Mouse (Mus musculus) kidney, postnatal 36 days (tissue): ENCODE measurements around the gene Stat5a.

Source experiments
- DNase-seq, 2 experiments: peaks; one replicate each; pipeline ENCODE4 v3.0.0; 2021 to 2022; ENCODE audit warnings: mixed read lengths in 2 of 2

Stat5a gene

GRCm38 (mm10) chr11:100836923-100837702 is 22.0 kb upstream of the Stat5a start:
- no peak for DNase-seq

DNA sequence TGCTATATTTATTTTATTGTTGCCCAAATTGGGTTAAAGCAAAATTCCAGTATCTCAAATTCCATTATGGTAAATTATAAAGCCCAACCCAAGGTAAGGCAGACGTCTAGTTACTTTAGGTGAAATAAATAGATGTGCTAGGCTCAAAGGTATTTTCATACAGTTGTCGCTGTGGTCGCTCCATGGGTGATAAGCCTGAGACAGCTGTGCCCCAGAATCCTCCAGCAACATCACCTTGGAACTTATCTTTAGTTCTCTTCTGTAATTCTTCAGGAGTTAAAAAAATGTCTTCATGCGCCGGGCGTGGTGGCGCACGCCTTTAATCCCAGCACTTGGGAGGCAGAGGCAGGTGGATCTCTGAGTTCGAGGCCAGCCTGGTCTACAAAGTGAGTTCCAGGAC is 20.3 kb upstream of the Stat5a start:
- DNase-seq: no peak

DNA sequence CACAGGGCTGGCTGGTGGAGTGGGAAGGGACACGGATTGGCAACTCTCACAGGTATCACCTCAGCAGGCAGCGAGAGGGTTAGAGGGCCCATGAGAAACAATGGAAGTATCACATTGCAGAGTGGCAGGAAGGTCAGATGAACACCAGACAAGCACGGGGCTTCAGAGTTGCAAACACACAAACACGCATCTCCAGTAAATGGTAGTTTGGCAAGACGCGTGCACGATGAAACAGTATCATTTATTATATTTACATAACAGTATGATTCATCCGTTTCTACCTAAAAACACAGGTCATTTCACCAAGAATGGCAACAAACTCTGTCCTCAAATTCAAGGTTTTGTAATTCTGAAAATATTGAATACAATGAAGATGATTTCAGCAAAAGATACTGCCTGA is 19.6 kb upstream of the Stat5a start:
- no peak for DNase-seq

GRCm38 (mm10) chr11:100840866-100841265 is 18.3 kb upstream of the Stat5a start:
- no peak for DNase-seq

DNA sequence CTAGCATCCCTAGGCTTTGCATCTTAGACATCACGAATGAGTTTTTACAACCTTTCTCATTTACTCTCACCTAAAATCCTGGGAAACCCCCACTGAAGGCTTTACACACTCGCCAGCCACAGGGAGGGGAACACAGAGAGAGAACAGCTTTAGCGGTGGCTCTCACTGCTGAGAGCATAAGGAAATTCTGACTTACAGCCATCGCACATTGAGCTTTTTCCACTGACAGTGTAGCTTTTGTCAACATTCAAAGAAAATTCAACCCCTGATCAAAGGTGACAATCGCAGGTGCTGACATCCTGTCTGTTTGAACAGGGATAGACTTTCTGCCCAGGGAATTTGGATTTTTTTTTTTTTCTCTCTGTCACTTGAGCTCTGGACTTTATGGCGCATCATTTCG is 17.1 kb upstream of the Stat5a start:
- no peak for DNase-seq

GRCm38 (mm10) chr11:100843070-100843669 is 16.0 kb upstream of the Stat5a start:
- no peak for DNase-seq

GRCm38 (mm10) chr11:100844121-100844520 is 15.0 kb upstream of the Stat5a start:
- DNase-seq: no peak

DNA sequence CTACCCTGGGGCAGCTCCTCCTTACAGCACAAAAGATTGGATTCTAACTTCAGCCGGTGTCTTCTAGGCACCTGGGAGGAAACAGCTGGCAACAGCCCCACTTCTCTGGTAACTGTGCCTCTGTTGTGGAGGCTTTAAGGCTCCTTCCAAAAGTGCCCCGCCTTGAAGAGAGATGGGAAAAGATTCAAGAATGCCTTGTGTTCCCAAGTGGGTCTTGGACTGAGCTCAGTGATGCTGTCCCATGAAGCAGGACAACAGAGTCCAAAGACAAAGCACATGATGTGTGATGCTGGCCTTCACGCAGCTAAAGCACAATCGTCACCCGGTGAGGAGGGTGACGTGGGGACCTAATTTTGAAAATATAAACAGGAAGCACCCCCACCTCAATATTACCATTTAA is 13.4 kb upstream of the Stat5a start:
- no peak for DNase-seq

GRCm38 (mm10) chr11:100847572-100847971 is 11.6 kb upstream of the Stat5a start:
- no peak for DNase-seq

DNA sequence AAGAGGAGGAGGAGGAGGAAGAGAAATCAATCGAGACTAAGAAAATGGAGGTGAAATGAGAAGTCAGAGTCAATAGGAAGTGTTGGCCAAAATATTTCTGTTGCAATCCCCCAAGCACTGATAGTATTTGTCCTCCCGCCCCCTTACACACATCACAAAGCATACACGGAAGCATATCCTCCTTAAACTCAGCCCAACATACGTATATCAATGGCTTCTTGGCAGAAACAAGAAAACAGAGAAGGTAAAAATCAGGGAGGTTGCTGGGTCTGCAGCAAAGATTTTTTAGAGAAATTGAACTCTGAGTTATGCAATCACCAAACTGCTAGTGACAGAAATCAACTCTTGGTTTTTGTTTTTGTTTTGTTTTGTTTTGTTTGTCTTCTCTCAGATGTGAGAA is 11.1 kb upstream of the Stat5a start:
- no peak for DNase-seq

DNA sequence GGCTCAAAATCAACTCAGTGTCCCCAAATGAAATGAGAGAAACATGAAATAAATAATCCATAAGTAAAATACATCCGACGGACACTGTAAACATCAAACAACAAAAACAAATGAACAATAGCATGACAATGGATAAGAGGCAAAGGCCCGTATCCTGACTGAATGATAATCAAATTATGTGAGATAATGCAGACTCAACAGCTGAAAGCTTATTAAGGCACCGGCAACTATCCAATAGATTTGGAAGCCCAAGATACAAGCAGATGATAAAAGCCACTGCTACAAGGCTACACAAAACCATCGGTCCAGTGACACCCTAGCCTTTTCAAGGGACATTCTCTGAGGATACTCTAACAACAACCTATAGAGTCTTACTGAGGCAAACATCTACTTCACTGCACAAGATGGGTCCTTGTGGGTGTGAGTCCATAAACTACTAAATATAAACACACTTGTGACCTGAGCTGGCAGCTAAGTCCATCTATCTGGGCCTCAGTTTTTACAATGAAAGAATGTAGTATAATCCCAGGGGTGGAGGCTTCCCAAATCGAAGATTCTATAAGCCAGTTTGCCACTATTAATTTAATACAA is 10.3 kb upstream of the Stat5a start:
- no peak for DNase-seq

DNA sequence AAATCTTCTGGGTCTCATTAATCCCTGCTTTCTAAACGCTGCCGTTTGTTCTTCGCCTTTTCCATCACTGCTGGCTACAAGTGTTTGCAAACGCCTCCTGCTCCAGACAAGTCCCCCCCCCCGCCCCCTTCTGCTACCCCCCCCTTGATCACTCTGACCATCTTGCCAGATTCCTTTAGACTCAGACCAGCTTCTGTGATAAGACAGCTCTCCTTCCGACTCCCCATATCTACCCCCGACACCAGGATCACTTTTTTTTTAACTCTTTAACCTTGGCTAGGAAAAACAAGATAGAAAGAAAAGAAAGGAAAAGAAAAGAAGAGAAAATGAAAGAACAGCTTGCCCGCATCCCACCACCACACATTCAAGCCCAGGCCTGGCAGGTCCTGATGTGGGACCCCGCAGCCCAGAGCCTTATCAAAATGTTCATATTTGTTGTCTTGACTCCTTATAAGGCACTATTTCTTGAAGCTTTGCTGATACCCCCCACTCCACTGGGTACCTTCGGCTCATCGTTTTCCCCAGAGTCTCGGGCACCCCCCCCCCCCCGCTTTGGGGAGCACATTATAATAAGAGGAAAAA is 9.6 kb upstream of the Stat5a start:
- DNase-seq: no peak

DNA sequence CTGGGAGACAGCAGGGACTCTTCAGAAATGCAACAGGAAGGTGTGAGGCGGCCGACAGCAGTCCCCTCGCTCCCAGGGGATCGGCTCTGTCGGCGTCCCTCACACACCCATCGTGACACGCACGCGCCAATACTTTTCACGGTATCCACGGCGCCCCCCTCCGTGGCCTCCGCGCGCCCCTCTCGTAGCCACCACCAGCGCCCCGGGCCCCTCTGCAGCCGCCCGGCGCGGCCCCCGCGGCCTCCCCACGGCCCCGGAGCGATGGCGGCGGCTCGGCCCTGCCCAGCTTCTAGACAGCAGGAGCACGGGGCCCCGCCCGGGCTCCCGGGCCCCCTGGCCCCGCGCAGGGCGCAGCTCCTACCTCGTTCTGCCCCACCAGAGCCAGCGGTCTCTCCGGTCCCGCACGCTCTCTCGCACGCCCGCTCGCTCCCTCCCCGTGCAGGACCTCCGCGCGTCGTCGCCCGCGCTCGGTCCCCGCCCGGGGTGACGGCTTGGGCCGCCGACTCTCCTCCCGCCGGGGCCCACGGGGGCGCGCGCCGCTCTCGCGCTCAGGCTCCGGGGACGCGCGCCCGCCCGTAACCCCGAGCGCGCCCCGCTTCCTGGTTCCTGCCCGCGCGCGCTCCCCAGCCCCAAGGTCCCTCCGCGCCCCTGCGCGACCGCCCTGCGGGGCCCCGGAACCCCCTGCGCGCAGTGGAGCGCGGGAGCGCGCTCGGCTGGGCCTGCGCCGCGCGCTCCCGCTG is 8.9 kb upstream of the Stat5a start, which contains the start of gene Stat5b:
Gene Stat5b, minus strand, starts transcription at position 687 of the 740 bp plus-strand sequence.
- DNase-seq: peak; percentile 76 to 90

DNA sequence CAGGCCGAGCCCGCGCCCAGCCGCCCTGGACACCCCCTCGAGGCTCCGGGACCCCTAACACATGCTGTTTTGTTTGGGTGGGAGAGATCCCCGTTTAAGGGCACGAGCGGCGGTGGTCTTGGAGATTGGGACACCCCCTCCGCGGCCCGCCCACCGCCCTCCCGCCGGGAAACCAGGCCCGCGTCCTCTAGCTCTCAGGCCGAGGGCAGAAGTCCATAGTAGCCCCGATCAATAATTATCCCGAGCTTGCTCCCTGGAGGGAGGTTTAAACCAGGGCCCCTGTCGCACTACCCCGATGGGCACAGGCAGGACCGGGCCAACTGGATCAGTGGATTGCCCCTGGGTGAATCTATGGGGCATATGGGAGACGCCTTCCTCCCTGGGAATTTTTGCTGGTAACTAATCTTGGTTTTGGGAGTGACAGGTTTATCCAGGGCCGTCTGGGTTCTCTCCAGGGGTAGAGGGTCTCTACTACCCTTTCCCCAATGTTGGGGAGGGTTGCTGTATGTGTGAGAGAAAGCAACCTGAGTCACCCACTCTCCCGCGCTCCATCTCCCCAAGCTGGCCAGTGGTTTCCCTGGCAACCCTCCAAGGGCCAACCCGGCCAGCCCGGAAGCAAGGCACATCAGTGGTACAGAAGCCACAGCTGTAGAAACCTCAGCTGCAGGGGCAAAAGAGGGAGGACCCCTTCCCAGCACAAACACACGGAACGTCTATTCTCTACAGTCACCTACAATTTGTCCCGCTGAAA is 8.2 kb upstream of the Stat5a start:
- peak; percentile 76 to 88 for DNase-seq

- DNase-seq: no peak
Measured at GRCm38 (mm10) chr11:100852088-100852487, 7.1 kb upstream of the Stat5a start.

DNA sequence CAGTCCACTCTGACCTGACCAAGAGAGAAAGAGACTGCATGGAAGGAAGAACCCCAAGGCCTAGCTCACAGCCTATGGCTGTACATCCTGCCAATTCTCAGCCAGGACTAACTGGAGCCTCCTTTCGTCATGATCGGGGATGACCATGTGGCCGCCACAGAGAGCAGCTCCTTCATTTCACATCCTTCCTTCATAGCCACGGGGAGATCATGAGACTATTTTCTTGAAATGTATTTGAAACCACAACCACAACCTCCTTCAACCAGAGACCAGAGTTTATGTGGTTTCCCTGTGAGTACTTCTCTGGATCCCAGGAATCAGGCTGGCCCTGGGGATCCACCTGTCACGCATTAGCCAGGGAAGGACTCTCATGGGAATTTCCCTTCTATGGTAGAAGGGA is 6.1 kb upstream of the Stat5a start:
- no peak for DNase-seq

GRCm38 (mm10) chr11:100854268-100854667 is 4.9 kb upstream of the Stat5a start:
- peak; percentile 80 to 88 for DNase-seq

- peak; percentile 64 to 72 for DNase-seq
Measured at GRCm38 (mm10) chr11:100855178-100855577, 4.0 kb upstream of the Stat5a start.

DNA sequence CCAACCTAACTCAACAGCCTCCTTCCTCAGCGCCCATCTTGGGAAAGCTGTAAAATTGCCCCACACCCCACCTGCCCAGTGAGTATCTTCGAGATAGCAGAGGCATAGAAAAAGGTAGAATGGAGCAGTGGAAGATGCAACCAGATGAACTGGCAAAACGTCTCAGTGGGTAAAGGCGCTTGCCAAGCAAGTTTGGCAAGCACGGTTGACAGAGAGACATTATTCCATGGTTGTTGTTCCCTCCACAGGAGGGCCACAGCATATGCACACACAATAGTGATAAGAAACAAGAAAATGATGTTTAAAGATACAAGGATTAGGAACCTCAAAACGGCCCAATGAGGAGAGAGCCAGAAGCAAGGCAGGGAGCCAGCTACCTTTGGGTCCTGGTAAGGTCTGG is 1.2 kb upstream of the Stat5a start:
- no peak for DNase-seq

GRCm38 (mm10) chr11:100859579-100860075 is 476 bp downstream of the Stat5a start:
- no peak for DNase-seq

- DNase-seq: peak; percentile 90 to 92
Measured at GRCm38 (mm10) chr11:100860198-100861048, 1.3 kb downstream of the Stat5a start.
